Mouse (Mus musculus): ENCODE data around the gene Tnnt3.

- TF ChIP-seq POLR2A (IDR thresholded peaks at IDR 0.05; ENCODE audit: borderline replicate concordance, insufficient read depth, low read length) (no peak), CTCF (IDR thresholded peaks at IDR 0.05; ENCODE audit: borderline replicate concordance, insufficient read depth, low read depth, low read length) (peak; percentile 63; the same call in 1 of the 2 replicates)
Measured at GRCm38 (mm10) chr7:142537879-142538278, 39.2 kb downstream of the Tnnt3 start.
